Mouse (Mus musculus) cerebellum, adult 18-20 months (tissue): ENCODE measurements around the gene Nfrkb.

Experiments
- DNase-seq, 2 experiments: peaks; one replicate each; pipeline ENCODE4 v3.0.0; 2021

The Nfrkb gene

DNA sequence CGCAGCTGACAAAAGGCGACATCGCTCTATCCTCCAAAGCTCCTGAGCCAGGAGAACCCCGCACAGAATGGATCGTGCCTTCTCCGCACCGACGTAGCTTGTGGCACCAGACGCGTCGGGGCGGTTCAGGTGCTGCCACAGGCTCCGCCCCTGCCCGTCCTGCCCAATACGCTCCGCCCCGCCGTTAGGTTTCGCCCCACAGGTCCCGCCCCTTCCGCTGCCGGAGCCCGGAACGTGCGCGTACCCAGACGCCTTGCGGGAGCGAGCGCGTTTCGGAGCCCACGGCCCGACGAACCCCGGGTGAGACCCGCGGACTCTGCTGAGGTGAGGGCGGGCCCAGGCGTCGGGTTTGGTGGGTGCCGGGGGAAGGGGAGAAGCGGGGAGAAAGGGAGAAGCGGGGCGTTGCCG is at the start of gene Nfrkb:
Nfrkb (plus strand) TSS at position 246 of the 408 bp plus-strand sequence.
- DNase-seq = peak; percentile 95 to 97

DNA sequence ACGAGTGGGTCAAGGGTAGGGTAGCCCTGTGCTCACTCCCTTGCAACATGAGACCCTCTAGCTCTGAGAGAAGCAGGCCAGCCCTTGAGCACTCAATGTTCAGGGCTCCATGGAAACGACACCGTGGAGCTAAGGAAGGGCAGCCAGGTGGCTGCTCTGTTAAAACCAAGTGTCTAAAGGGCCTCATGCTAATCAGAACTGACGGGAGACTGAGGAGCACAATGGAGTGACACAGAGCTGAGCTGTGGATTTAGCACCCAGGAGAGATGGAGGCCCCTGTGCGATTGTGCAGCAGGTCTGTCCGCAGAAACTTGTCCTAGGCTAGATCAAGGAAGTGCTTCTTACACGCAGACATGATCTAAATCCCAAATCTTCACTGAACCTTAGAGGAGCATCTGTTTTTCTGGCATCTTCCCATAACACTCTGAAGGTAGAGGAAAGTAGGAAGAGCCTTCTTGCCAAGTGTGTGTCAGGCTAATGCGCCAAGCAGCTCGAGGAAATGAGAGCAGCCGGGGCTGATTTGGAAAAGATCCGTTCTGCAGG is 41.6 kb upstream of the Nfrkb start:
- peak; percentile 66 to 74 for DNase-seq

DNA sequence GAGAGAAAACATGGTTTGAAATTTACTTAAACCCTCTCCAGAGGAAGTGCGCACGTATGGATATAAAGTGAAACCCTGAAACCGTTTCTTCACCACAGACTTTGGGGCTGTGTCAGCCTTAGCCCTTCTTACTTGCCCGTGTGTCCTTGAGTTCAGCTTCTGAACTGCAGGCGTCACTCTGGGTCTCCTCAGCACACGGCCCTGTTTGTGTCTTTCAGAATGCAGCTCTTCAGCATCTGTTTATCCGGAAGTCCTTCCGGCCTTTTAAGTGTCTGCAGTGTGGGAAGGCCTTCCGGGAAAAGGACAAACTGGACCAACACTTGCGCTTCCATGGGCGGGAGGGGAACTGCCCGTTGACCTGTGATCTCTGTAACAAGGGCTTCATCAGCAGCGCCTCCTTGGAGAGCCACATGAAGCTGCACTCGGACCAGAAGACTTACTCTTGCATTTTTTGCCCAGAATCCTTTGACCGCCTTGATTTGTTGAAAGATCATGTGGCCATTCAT is 39.4 kb upstream of the Nfrkb start:
- DNase-seq = no peak

DNA sequence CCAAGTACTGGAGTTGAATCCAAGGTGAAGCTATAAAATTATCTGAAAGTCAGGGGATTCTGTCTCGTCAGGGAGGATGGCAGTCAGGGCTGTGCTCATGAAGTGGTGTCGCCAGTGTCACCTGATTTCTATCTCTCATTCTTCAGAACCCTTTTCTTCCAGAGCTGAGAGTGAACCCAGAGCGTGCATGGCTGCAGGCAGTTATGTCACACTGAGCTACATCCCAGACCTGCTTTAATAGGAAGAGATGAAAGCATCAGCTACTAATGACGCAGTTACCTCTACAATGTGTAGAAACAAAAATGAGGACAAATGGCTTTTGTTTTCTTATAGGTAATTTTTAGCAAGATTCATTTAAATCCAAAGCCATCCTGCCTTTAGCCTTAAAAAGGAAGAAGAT is 37.5 kb upstream of the Nfrkb start:
- no peak for DNase-seq

DNA sequence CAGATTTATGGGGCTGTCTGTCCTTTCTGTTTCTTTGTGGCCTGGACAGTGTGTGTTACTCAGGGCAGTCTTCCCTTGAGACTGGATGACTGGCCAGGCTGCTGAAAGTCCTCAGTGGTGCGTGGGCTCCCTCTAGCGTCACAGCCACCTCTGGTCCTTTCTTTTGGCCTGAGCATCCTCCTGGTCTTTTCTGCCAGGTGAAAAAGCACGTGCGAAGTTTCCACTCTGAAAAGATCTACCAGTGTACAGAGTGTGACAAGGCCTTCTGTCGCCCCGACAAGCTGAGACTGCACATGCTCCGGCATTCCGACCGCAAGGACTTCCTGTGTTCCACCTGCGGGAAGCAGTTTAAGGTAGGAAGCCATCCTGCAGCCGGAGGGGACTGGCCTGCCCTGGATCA is 37.1 kb upstream of the Nfrkb start:
- DNase-seq = peak; percentile 89 to 91

DNA sequence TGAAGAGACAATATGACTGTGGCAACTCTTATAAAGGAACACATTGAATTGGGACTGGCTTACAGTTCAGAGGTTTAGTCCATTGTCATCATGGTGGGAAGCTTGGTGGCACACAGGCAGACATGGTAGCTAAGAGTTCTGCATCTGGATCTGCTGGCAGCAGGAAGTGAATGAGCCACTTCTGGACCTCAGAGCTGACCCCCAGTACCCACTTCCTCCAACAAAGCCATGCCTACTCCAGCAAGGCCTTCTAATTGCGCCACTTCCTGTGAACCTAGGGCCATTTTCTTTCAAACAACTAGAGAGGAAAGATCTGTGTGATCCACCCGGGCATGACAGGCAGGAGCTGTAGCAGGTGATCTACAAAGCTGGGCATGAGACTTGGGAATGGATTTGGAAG is 33.3 kb upstream of the Nfrkb start:
- DNase-seq = no peak

DNA sequence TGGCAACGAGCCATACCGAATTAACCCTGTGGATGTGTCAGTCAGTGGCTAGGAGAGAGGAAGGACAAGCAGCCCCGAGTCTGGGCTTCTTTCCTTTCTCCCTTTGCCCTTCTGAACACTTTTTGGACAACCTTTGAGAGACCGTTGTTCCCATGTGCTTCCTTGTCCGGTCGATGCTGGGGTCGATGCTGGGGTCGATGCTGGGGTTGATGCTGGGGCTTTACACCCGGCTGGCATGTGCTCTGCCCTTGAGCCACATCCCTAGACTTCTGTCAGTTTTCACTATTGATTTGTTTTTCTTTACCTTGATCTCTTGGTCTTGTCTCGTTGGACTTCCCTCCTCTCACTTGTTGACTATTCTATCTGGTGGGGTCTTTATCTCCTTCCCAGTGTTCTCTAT is 32.5 kb upstream of the Nfrkb start:
- DNase-seq = no peak

DNA sequence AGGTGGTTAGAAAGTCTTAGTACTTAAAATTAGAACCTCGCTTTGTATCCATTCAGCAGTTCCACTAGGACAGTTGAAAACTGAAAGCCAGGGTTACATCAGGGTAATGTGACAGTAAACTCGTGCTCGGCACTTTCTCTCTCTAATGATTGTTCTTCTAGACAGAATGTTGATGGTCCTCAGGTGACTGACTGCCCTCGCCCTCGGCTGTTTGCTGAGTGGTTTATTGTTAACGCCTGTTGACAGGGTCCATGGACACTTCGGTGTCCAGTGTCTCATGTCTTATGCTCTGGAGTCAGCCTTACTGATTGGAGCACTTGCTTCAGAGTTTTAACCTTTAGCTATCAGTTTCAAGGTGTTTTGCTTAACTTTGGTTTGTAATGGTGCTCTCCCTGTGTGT is 31.9 kb upstream of the Nfrkb start:
- DNase-seq = no peak

DNA sequence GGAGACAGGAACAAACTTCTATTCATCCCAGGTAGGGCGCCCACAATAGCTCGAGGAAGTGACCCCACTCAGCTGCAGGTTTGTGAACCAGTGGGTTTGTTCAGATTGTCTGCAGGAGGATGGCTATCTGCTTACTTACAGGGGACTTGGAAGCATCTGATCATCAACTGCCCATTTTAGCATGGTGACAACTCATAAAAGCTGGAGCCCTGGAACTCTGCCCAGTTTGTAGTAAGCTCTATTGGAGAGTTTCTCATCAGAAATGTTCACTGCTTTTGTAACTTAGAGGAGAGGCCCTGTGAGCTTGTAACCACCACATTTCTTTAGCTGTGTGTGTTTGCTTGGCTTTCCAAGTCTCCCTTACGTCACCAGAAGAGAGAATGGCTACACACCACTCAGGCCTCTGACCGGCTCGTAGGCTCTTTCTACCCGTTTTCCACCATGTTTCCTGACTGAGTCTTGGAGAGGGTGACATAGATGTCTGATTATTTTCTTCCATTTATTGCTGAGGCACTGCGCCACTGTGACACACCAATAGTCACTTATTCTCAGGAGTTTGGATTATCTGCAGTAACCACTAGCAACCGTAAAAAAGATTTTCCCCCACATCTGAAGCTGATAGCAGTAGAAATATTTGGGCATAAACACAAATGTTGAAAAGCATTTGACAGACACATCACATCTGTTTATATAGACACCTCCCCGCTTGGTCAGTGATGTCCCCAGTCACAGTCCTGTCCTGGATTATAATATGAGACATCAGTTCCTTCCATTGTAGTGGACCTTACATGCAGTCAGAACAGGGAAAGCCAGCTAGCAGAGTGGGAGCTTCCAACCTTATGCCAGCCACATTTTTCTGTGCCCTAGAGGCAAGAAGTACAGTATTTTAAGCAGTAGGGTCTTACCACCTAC is 22.0 kb upstream of the Nfrkb start:
- no peak for DNase-seq

DNA sequence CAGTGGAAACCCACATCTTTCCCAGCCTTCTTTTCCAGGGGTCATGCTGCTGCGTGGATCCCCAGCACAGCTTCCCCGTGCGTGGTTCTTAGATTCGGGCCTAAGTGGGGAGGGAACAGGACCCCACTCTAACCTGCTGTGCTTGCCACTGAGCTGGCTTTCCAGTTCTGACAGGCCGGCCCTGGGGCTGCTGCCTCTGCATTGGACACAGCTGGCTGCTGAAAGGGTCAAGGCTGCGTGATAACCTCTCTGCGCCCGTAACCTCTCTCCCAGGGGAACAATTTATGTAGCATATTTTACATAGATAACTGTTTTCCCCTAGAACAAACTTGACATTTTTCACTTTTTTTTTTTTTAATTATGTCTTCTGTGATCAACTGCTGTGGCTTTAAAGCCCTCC is 20.9 kb upstream of the Nfrkb start:
- no peak for DNase-seq

DNA sequence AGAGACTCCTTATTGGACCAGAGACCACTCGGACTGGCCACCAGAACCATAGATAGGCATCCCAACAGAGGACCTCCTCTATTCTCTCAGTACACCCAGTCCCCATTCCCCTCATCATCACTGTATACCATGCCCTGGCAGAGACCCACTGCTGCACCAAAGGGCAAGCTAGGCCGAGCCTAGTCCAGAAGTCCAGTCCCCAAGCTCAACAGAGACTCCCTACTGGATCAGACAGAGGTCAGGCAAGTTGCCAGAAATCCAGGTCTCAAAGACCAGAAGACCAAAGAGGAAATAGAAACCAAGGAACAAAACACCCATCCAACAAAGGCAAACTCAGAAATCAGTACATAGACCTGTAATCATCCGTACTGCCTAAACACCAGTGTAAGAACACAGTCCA is 14.3 kb upstream of the Nfrkb start:
- no peak for DNase-seq

DNA sequence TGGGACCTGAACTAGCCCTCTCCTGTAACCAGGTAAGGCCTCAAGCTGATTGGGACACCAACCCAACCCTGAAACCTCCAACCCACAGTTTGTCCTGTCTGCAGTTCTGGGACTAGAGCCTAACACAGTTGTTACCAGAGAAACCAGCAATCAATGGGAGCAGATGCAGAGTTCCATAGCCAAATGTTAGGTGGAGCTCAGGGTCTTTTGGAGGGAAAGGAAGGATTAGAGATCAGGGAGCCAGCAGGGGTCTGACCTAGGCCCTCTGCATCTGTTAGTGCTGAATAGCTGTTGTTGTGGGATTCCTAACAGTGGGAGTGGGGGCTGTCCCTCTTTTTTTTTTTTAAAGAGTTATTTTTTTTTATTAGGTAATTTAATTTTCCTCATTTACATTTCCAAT is 9.3 kb upstream of the Nfrkb start:
- DNase-seq = no peak

DNA sequence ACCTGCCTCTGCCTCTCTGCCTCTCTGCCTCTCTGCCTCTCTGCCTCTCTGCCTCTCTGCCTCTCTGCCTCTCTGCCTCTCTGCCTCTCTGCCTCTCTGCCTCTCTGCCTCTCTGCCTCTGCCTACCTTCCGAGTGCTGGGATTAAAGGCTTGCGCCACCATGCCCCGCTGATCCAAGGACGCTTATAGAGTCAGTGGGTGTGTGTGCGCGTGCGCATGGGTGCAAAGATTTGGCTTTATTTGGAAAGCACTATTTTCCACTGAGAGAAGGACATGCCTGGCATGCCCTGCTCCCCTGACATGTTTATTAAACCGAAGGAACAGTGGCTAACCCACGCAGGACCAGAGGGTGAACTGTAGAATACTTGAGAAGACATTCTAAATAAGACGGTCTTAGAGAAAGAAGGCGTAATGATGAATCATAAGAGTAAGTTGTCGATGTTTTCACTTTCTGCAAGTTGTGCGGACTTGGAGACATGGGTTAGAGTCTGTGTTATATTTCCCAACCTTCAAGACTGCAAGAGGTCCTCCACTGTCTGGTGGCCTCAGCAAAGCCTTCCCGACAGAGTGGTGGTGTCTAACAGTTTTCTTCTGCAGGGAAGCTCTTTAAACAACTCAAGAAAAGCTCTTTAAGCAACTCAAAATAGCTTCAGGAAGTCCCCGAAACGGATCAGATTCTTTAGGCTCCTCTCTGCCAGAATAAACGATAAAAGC is 1.0 kb upstream of the Nfrkb start:
- DNase-seq = no peak

DNA sequence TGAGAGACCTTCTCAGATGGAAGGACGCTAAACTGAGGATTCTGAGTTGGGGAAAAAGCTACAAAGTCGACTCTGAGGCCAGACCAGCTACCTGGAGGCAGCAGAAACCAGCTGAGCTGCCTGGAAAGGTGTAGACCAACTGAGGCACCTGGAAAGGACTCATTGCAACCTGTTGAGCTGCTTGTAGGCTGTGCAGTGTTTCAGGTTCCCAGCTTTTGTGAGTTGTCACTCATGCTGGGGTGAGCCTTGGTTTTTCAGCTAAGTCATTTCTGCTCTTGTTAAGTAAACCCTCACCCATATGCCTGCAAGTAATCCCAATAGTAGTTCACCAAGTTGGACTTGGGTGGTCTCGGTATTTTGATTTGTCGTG is 507 bp upstream of the Nfrkb start:
- DNase-seq = no peak

DNA sequence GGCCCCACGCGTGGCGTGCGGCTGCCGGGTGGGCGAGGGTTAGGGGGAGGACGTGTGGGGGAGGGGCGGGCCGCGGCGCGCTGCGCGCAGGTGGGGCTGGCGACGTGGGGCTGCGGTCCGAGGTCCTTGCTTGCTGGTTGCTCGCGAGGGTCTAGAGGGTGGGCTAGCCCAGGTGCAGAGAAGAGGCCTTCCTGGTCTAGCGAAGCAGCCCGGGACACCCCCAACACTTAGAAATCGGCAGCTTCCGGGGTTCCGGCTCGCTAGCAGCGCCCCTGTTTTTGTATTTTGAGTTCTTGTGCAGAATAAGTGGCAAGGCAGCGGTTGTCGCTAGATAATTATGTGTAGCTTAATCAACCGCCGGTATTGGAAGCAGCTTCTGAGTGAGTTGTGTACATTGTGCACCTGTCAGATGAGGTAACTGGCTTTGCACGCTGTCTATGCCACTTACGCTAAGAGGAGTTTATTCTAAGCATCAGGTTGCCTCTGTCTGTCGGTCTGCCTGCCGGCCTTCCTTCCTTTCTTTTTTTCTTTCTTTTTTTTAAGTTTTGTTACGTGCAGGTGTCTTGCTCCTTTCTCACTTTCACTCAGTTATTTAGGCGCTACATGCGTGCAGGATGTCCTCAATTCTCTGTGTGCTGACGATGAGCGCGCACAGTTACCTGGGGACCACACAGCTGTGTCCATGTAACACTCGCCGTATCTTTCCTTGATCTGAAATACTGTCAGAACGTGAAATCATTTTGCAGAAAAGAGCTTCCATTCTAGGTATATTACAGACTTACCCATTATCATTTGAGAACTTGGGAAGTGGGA is 582 bp downstream of the Nfrkb start:
- no peak for DNase-seq

DNA sequence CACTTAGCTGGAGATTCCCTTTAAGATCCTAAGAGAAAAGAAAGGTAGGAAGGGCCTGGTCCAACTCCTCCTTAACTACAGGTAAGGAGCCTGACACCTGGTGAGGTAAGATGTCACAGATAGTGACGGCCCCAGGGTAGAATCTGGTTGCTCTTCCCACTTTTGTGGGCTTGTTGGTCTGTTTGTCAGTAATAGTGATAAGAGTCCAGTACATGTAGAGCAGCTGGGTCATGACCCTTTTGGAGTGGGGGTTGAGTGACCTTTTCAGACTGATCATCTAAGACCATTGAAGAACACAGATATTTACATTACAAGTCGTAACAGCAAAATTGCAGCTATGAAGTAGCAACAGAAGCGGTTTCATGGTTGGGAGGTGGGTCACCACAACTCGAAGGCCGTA is 1.2 kb downstream of the Nfrkb start:
- no peak for DNase-seq

DNA sequence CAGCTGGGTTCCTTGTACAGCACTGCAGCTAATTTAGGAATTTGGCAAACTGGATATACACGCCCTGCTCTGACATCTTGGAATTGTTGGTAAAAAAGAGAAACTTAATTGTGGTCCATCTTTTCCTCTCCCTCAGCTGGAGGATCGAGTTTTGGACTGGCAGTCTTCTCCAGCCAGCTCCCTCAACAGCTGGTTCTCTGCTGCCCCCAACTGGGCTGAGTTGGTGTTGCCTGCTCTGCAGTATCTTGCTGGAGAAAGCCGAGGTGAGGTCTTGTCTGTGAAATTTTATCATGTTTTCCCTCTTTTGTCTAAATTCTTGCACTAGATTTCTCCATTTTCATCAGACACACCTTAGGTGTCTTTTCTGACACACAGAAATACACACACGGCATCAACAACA is 14.4 kb downstream of the Nfrkb start:
- peak; percentile 66 to 67 for DNase-seq

DNA sequence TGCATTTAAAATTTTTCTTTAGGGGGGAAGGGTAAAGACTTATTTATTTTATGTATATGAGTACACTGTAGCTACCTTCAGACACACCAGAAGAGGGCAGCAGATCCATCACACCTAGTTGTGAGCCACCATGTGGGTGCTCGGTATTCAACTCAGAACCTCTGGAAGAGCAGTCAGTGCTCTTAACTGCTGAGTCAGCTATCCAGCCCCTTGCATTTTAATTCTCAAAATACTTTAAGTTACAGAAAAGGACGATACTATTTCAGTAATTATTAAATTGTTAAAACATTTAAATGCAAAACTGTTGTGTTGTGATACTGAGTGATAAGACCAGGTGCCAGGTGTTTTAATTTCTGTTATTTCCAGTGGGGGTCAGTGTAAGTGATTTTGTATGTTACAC is 18.3 kb downstream of the Nfrkb start:
- DNase-seq = no peak

DNA sequence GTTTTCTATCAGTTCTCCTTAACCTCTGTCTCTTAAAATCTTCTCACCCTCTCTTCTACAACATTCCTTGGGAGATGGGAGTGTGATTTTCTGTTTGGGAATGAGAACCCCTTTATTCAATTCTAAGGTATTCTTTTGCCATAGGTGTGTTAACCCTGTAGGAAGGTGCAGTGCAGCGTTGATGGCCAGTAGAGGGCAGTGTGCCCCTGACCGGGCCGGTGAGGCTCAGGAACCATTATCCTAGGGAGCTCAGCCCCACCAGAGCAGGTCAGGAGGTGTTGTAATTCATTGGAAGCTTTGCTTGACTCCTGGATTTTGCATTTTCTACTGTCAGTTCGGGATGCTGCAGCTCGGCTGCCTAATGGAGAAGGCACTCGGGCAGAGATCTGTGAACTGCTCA is 19.2 kb downstream of the Nfrkb start:
- DNase-seq = no peak

DNA sequence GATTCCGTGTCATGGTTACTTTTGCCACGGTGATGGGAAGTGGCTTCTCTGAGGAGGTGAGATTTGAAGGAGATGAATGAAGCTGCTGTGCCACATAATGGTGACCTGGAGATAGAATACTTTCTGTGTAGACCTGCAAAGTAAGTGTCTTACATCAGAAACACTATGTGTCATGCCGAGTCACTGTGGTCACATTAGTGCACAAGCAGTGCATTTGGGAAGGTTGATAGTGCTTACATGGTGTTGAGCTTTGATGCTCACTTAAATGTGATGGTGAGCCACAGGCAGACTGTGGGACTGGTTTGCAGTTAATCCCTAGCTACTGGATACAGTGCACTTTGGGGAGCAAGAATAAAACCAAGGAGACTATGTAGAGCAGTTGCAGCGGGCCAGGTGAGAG is 26.2 kb downstream of the Nfrkb start:
- no peak for DNase-seq

DNA sequence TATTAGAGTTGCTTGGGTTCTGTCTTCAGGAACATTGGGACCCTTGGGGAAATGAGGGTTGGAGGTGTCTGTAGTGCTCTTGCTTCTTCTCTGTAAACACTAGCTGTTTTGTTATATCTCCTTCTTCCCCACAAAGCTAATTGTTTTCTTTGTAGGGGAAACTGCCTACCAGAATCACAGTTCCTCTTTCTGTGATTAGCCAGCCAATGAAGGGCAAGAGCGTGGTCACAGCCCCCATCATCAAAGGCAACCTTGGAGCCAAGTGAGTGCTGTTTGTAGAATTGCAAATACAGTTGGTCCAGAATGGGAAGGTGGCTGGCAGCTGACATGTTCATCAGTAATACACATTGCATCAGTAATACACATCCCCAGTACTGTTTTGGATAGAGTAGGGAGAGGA is 32.8 kb downstream of the Nfrkb start:
- DNase-seq = no peak

DNA sequence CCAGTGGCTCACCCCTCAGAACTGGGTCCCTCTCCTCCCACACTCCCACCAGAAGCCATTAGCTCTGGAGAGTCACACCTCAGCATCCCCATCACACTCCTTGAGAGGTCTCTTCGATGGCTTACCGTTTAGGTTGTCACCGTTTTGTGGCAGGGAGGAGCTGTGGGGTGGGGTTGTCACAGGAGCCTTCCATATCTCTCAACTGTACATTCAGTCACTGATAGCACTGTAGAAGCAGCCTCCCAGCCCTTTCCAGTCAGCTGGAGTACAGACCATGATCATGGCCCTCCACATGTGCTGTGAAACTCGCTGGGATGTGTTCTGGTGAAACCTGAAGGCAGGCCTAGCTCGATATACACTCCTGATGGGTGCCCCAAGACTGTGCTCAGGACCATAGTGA is 36.2 kb downstream of the Nfrkb start:
- no peak for DNase-seq

DNA sequence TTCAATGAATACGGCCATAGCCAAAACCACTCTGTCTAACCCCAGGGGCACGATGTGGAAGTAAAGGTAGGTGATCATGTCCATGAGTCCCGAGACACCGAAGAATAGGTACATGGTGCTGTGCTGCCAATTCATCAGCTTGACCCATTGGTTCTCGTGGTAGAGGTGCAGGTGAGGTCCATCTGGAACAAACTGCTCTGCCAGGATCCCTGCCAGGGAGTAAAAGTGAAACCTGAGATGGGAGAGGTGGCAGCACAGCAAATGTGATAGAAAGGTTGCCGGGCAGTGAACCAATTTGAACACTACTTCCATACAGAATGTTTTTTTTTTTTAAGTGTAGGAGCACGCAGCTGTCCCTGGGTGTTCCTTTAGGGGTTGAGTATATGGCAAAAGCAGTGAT is 43.0 kb downstream of the Nfrkb start:
- no peak for DNase-seq
